Mouse (Mus musculus) heart, postnatal 0 days (tissue): ENCODE data around the gene Fam107b.

Experiments
- CTCF ChIP-seq: IDR thresholded peaks from 2 replicates; pipeline ENCODE4 v1.5.1; 2016; ENCODE audit warnings: antibody characterized with exemption, control low read depth, low read depth
- EP300 ChIP-seq: IDR thresholded peaks from 2 replicates; pipeline ENCODE4 v1.6.1; 2016; ENCODE audit warnings: antibody characterized with exemption, low read depth

GRCm38 (mm10) chr2:3769786-3770318 is 199.6 kb downstream of the Fam107b start:
- no peak for TF ChIP-seq CTCF
- TF ChIP-seq EP300: no peak
